In the genomic region with DNA sequence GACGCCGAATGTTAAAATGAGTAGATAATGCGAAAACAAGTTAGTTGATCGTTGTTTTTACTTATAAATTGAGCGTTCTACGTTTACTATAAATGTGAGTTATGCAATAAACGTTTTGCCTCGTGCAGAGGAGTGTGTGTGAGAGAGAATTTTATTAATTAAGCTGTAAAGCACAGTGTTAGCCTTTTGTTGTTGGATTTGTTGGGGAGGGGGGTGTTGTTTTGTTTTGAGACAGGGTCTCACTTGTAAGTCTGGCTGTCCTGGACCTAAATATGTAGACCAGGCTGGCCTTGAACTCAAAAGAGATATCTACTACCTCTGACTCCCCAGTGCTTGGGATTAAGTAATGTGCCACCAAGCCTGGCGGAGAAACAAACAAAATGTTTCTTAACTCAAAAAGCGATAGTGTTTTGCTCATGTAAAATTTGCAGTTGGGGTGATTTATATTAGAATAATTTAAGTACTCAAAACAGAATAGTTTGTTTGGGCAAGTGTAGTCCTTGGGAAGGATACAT, we compare ENCODE assay signal across 9 mouse cellular contexts. TPM values are rescaled to one million over a fixed set of nuclear protein-coding genes. Genes with fewer than 3 reads are reported as not detected.
DNase-seq lines count a peak whose midpoint lies in the region; ATAC-seq and TF ChIP-seq lines count a peak whose summit lies in the region.
"Had no signal": no experiment of that assay in that cellular context is flagged by ENCODE, and none has a peak within 500 bp of the region (broad histone marks: within the 10 kb centered on the region; RNA-seq: fewer than 3 reads in every experiment).

No protein-coding gene starts in this region.

- WGBS in heart, embryonic 13.5 days, result 6% methylated on average over 10 of the region's 10 CpGs
- WGBS in hindbrain, embryonic 10.5 days, result 16% methylated on average over 10 of the region's 10 CpGs
- 5% methylated on average over 10 of the region's 10 CpGs for WGBS in liver, postnatal 0 days (ENCODE audit: insufficient replicate concordance)

- peak overlapping the region; percentile 86 for H3K4me3 ChIP-seq in heart, embryonic 13.5 days
- H3K4me3 ChIP-seq in MEL (ENCODE audit: control insufficient read depth in 1 of 2, insufficient read depth in 1 of 2, low read depth in 2 of 2, low read length in 2 of 2), result peak overlapping the region; percentile 90 to 96
- H3K4me3 ChIP-seq in hindbrain, embryonic 10.5 days, result peak overlapping the region; percentile 96
- peak overlapping the region; percentile 88 for H3K4me3 ChIP-seq in liver, postnatal 0 days (ENCODE audit: low read depth, low read length)

- peaks cover 23% of the 10 kb centered on the region for H3K36me3 ChIP-seq in heart, embryonic 13.5 days
- peaks cover 5 to 40% of the 10 kb centered on the region in 2 experiments; a peak in 3 of 4 replicates for H3K36me3 ChIP-seq in MEL (ENCODE audit: control insufficient read depth in 1 of 2, insufficient read depth in 2 of 2, low read length in 2 of 2)
- peaks cover 23% of the 10 kb centered on the region for H3K36me3 ChIP-seq in hindbrain, embryonic 10.5 days
- H3K36me3 ChIP-seq in liver, postnatal 0 days (replicated peaks; ENCODE audit: insufficient read depth, low read length), result peaks cover 3% of the 10 kb centered on the region; the same call in 1 of the 2 replicates

- no peak for ATAC-seq in heart, embryonic 13.5 days (ENCODE audit: extremely low read depth, insufficient number of reproducible peaks, low FRiP score, low TSS enrichment)
- no peak for ATAC-seq in liver, postnatal 0 days

- TF ChIP-seq EP300 in MEL (IDR thresholded peaks at IDR 0.05; ENCODE audit: low read depth in 1 of 2, low read length in 2 of 2), result no peak
- TF ChIP-seq EP300 in liver, postnatal 0 days (IDR thresholded peaks at IDR 0.05; ENCODE audit: low read depth), result no peak

- intact Hi-C loops in heart, postnatal 14 days (cut with DNase I), result loop anchor here (5.0 kb wide), 1 partner anchor 97 kb away; no protein-coding TSS in a partner anchor
- intact Hi-C loops in left cerebral cortex, postnatal 4 days (cut with DNase I), result no loop called here

- peaks cover 60% of the 10 kb centered on the region for H3K4me1 ChIP-seq in heart, embryonic 13.5 days
- H3K4me1 ChIP-seq in MEL (ENCODE audit: control insufficient read depth in 1 of 2, insufficient read depth in 2 of 2, low read length in 2 of 2), result peaks cover 3 to 17% of the 10 kb centered on the region in 2 experiments
- H3K4me1 ChIP-seq in hindbrain, embryonic 10.5 days (replicated peaks), result peaks cover 45% of the 10 kb centered on the region
- peaks cover 22% of the 10 kb centered on the region for H3K4me1 ChIP-seq in liver, postnatal 0 days (ENCODE audit: insufficient read depth)

- H3K9me3 ChIP-seq in heart, embryonic 13.5 days, result no peaks in the 10 kb centered on the region
- no peaks in the 10 kb centered on the region for H3K9me3 ChIP-seq in MEL (replicated peaks; ENCODE audit: insufficient read depth, low read length)
- H3K9me3 ChIP-seq in hindbrain, embryonic 10.5 days, result no peaks in the 10 kb centered on the region
- no peaks in the 10 kb centered on the region for H3K9me3 ChIP-seq in liver, postnatal 0 days (ENCODE audit: low read length)

- H3K4me2 ChIP-seq in heart, embryonic 13.5 days, result peak overlapping the region; percentile 92
- peak overlapping the region; percentile 84 for H3K4me2 ChIP-seq in liver, postnatal 0 days (ENCODE audit: low read depth, low read length)

- peak overlapping the region; percentile 92; the same call in 1 of the 2 replicates for H3K27ac ChIP-seq in heart, embryonic 13.5 days (replicated peaks)
- H3K27ac ChIP-seq in MEL (ENCODE audit: control insufficient read depth, low read depth, low read length), result peak overlapping the region; percentile 41; the same call in 1 of the 2 replicates
- H3K27ac ChIP-seq in hindbrain, embryonic 10.5 days, result peak overlapping the region; percentile 97
- H3K27ac ChIP-seq in liver, postnatal 0 days (ENCODE audit: low read depth), result peak overlapping the region; percentile 45; the same call in 1 of the 2 replicates

- TF ChIP-seq POLR2A in MEL (IDR thresholded peaks at IDR 0.05; ENCODE audit: control insufficient read depth in 1 of 2, insufficient read depth in 1 of 2, low read depth in 1 of 2, low read length in 2 of 2, poor library complexity in 1 of 2), result no peak

- no peaks in the 10 kb centered on the region for H3K27me3 ChIP-seq in heart, embryonic 13.5 days (replicated peaks)
- no peaks in the 10 kb centered on the region for H3K27me3 ChIP-seq in MEL (ENCODE audit: control insufficient read depth in 1 of 2, insufficient read depth in 2 of 2, low read length in 2 of 2)
- H3K27me3 ChIP-seq in hindbrain, embryonic 10.5 days (ENCODE audit: insufficient read depth, poor library complexity, severe bottlenecking), result no peaks in the 10 kb centered on the region
- no peaks in the 10 kb centered on the region for H3K27me3 ChIP-seq in liver, postnatal 0 days (ENCODE audit: insufficient read depth, low read length)

- H3K79me2 ChIP-seq in MEL (ENCODE audit: control insufficient read depth, insufficient read depth, low read length, poor library complexity), result peaks cover 66% of the 10 kb centered on the region

- DNase-seq in heart, postnatal 14 days, result no peak
- peak; percentile 60 for DNase-seq in MEL (ENCODE audit: low read depth, low spot score)
- DNase-seq in hindbrain, embryonic 10.5 days (ENCODE audit: low spot score), result no peak
- DNase-seq in liver, postnatal 0 days, result no peak
- no peak for DNase-seq in left cerebral cortex, postnatal 4 days
- no peak for DNase-seq in cerebellum, adult 11-12 months
- no peak for DNase-seq in urinary bladder, postnatal 36 days (ENCODE audit: low spot score in 2 of 2)

- H3K9ac ChIP-seq in heart, embryonic 13.5 days, result peak overlapping the region; percentile 96
- H3K9ac ChIP-seq in MEL (ENCODE audit: control insufficient read depth, low read depth, low read length, poor library complexity, severe bottlenecking), result peak overlapping the region; percentile 97
- peak overlapping the region; percentile 97 for H3K9ac ChIP-seq in liver, postnatal 0 days (replicated peaks)

- no peak for TF ChIP-seq CTCF in MEL (IDR thresholded peaks at IDR 0.05 in 2 of 3, conservative IDR thresholded peaks at IDR 0.05 in 1 of 3; ENCODE audit: control insufficient read depth in 1 of 3, insufficient read depth in 1 of 3, low read depth in 2 of 3, low read length in 3 of 3, poor library complexity in 1 of 3, severe bottlenecking in 1 of 3)
- no peak for TF ChIP-seq CTCF in liver, postnatal 0 days (IDR thresholded peaks at IDR 0.05; ENCODE audit: low read depth)

- no peak for TF ChIP-seq RAD21 in MEL (IDR thresholded peaks at IDR 0.05; ENCODE audit: low read depth, low read length)

TF ChIP-seq in MEL, 35 proteins besides CTCF, POLR2A, EP300 and RAD21:
- TF ChIP-seq MYC (IDR thresholded peaks at IDR 0.05; ENCODE audit: low read depth, low read length) (0 out of 2 replicates have a peak, but pooled peaks have one; percentile 18), MXI1 (IDR thresholded peaks at IDR 0.05; ENCODE audit: low read depth, low read length) (0 out of 2 replicates have a peak, but pooled peaks have one; percentile 6), POLR2AphosphoS5 (IDR thresholded peaks at IDR 0.05; ENCODE audit: borderline replicate concordance, low read depth, low read length) (no peak), SIN3A (IDR thresholded peaks at IDR 0.05; ENCODE audit: low read length) (0 out of 2 replicates have a peak, but pooled peaks have one; percentile 26), TBP (IDR thresholded peaks at IDR 0.05; ENCODE audit: low read depth, low read length) (peak; percentile 37; the same call in 1 of the 2 replicates), GATA1 (IDR thresholded peaks at IDR 0.05; ENCODE audit: low read depth, low read length) (no peak)

RNA-seq across cellular contexts. Expression of gene Ccnt2, which starts 1.3 kb away (rescaled TPM):
- polyA plus RNA-seq in heart, embryonic 13.5 days (2015; fragmentation: Nextera tagmentation; extraction: Ambion mirVana), result 56.9 and 62.6 TPM in 2 replicates
- total RNA-seq in heart, postnatal 14 days (2021), result 10 to 100 TPM; 31.0 to 33.2 TPM
- total RNA-seq in MEL (2012; rRNA removed), result 19.9 and 20.6 TPM in 2 replicates
- polyA plus RNA-seq in MEL (2012; ENCODE audit: insufficient read depth in 1 of 2, insufficient read length in 2 of 2, low read depth in 1 of 2, low replicate concordance in 2 of 2, missing spikeins in 1 of 2), result 10 to 100 TPM; 26.7 to 31.5 TPM
- 82.9 and 98.9 TPM in 2 replicates for polyA plus RNA-seq in hindbrain, embryonic 10.5 days (2016; fragmentation: Nextera tagmentation; extraction: Ambion mirVana)
- polyA plus RNA-seq in liver, postnatal 0 days (2015; fragmentation: Nextera tagmentation; extraction: Ambion mirVana), result 13.0 and 15.8 TPM in 2 replicates
- total RNA-seq in left cerebral cortex, postnatal 4 days (2021), result 10 to 100 TPM; 53.8 to 60.6 TPM

RNA-seq across cellular contexts. Expression of gene Acmsd, which starts 46.0 kb away (rescaled TPM):
- polyA plus RNA-seq in heart, embryonic 13.5 days (2015; fragmentation: Nextera tagmentation; extraction: Ambion mirVana), result 0.49 and 0.56 TPM in 2 replicates
- under 1 TPM; 0.33 to 0.44 TPM for total RNA-seq in heart, postnatal 14 days (2021)
- total RNA-seq in MEL (2012; rRNA removed), result 3.9 and 4.4 TPM in 2 replicates
- 1 to 10 TPM in 1 of 2 experiments, not detected in 1; 4.3 TPM for polyA plus RNA-seq in MEL (2012; ENCODE audit: insufficient read depth in 1 of 2, insufficient read length in 2 of 2, low read depth in 1 of 2, low replicate concordance in 2 of 2, missing spikeins in 1 of 2)
- 0.27 and 0.35 TPM in 2 replicates for polyA plus RNA-seq in hindbrain, embryonic 10.5 days (2016; fragmentation: Nextera tagmentation; extraction: Ambion mirVana)
- 2.5 and 3.2 TPM in 2 replicates for polyA plus RNA-seq in liver, postnatal 0 days (2015; fragmentation: Nextera tagmentation; extraction: Ambion mirVana)
- total RNA-seq in left cerebral cortex, postnatal 4 days (2021), result not detected
- total RNA-seq: gastrocnemius, postnatal 4 days had no signal

Comparison
In these comparisons a context has a peak if more than half of its experiments do, and no peak if none do; other contexts are left out.
1. H3K27ac ChIP-seq: peak in every context shown above with its lines; median percentile 97 in hindbrain, embryonic 10.5 days; 92 in heart, embryonic 13.5 days; 45 in liver, postnatal 0 days; 41 in MEL.